Mouse (Mus musculus) left cerebral cortex, postnatal 25 days (tissue): ENCODE data around the gene Rab11fip4. TPM values are rescaled to one million over a fixed set of nuclear protein-coding genes. Genes with fewer than 3 reads are reported as not detected.
"Not testable (repeated sequence)": the region's sequence is repeated elsewhere in the genome, so short reads cannot be mapped to it uniquely, and the experiment has no call there.

Source experiments
- DNase-seq, 2 experiments: peaks; one replicate each; pipeline ENCODE4 v3.0.0; 2022; ENCODE audit warnings: low spot score in 2 of 2, mixed read lengths in 1 of 2
- intact Hi-C: fragments of 180-260 bp; cut with DNase I; formaldehyde crosslinking; loops from one replicate; pipeline ENCODE4 v1.15.1; 2025
- total RNA-seq, 2 experiments: library from RNA; stranded (reverse); gene quantifications; 2 replicates each; pipeline ENCODE4 v1.2.3; 2021

The Rab11fip4 gene
- total RNA-seq, 2 experiments from 2014 or later: 235 to 238 TPM

GRCm38 (mm10) chr11:79673072-79673471 lies 82.1 kb downstream of the Rab11fip4 start:
- peak in 1 of 2 experiments; percentile 78 for DNase-seq
- intact Hi-C loops: no loop called here

DNA sequence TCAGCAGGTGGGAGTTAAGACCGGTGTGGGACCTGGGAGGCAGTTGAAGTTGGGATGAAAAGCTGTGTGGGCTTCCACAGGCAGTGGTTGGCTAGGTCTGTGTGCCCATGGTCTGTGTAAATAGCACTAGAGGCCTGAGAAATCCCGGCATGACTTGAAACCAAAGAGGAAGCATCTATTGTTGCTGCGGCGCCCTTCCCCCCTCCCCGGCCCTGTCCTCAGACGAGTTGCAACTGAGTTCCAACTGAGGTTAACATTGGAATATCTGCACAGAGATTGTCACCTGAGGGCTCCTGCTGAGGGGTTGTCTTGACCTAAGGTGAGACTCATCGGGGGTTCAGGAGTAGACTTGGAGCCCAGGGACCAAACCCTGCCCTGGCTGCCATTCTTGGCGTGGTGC lies 82.7 kb downstream of the Rab11fip4 start:
- intact Hi-C loops: no loop called here
- no peak for DNase-seq

DNA sequence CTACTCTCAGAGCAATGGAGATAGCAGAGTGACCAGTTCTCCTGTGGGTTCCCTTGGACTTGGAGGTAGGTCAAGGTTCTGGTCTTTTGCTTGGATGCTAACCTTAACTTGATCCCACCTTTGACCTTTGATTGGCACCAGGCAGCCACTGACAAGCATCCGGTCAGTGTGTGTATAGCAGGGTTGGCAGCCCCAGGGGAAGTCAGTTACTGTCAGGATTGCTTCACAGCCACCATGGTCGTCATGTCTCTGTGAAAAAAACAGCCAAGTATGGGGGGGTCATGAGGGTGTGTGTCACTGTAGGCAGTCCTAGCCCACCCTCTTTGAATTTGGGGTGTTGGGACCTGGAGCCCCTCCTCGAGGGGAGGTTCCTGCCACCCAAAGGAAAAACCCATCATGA lies 83.2 kb downstream of the Rab11fip4 start:
- no peak for DNase-seq
- intact Hi-C loops: no loop called here

DNA sequence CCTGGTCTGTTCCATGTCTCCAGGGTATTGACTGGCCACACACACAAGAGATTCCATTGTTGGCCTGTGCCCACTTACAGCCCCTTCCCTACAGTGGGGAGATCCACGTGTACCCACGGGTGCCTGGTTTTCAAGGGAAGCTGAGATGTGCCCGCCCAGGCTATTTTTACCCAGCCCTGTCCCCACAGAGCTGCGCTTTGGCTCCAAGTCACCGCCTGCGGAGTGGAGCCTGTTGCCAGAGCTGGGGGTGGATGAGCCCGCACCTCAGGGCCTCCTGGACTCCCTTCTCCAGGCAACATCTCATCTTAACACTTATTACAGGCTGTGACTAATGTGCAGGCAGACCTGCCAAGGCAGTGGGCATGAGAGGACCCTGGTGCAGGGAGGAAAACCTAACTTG lies 83.6 kb downstream of the Rab11fip4 start:
- DNase-seq: peak; percentile 73 to 96
- intact Hi-C loops: no loop called here

GRCm38 (mm10) chr11:79675285-79675684 lies 84.3 kb downstream of the Rab11fip4 start:
- DNase-seq: peak in 1 of 2 experiments; percentile 46
- intact Hi-C loops: no loop called here

DNA sequence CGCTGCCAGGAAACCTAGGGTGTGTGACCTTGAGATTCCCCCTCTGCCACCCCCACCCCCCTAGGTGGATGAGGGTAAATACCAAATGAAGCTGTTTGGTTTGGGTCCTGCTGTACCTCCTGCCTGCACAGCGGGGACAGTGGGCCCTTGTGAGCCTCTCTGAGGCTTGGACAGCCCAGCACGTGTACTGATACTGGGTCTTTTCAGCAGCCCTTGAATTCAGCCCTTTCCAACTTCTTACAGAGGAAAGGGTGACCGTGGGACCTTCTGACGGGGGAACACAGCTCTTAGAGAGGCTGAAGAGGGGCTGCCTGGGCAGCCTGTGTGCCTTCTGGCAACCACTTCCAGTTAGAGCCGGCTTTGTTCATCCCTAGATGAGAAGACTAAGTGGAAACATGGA lies 85.0 kb downstream of the Rab11fip4 start:
- intact Hi-C loops: no loop called here
- no peak for DNase-seq

DNA sequence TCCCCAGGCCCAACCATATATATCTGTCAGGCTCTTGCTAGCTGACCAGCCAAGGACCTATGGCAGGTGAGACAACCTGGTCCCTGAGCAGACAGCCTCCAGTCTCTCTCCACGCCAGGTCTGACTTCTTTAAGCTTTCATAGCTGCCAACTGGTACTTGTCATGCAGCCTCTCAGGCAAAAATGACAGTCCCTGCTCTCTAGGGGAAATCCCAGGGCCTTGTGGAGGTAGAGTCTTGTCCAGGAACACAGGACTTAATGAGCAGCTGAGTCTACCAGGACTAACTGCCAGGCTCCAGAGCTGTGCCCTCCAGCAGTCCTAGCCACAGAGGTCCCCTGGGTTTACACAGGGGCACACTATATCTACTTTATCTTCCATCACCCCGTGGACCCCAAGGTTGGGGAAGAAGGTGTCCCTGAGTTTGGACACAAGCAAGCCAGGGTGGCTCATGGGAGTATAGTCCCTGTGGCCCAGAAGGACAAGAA lies 85.5 kb downstream of the Rab11fip4 start:
- intact Hi-C loops: no loop called here
- DNase-seq: no peak

GRCm38 (mm10) chr11:79677402-79677801 lies 86.4 kb downstream of the Rab11fip4 start:
- intact Hi-C loops: no loop called here
- peak in 1 of 2 experiments; percentile 78 for DNase-seq

- intact Hi-C loops: no loop called here
- DNase-seq: peak in 1 of 2 experiments; percentile 75
These were observed 87.5 kb downstream of the Rab11fip4 start for GRCm38 (mm10) chr11:79678363-79679153.

GRCm38 (mm10) chr11:79679929-79680328 lies 88.9 kb downstream of the Rab11fip4 start:
- intact Hi-C loops: no loop called here
- no peak for DNase-seq

- intact Hi-C loops: no loop called here
- DNase-seq: no peak
These were observed 89.5 kb downstream of the Rab11fip4 start for GRCm38 (mm10) chr11:79680559-79680958.

GRCm38 (mm10) chr11:79681182-79681581 lies 90.2 kb downstream of the Rab11fip4 start:
- DNase-seq: no peak
- intact Hi-C loops: no loop called here

GRCm38 (mm10) chr11:79681798-79682197 lies 90.8 kb downstream of the Rab11fip4 start:
- DNase-seq: no peak

GRCm38 (mm10) chr11:79685109-79685508 lies 94.1 kb downstream of the Rab11fip4 start:
- intact Hi-C loops: no loop called here
- DNase-seq: no peak

More at GRCm38 (mm10) chr11:79681798-79682197, 90.8 kb downstream of the Rab11fip4 start:
- intact Hi-C loops: no loop called here

DNA sequence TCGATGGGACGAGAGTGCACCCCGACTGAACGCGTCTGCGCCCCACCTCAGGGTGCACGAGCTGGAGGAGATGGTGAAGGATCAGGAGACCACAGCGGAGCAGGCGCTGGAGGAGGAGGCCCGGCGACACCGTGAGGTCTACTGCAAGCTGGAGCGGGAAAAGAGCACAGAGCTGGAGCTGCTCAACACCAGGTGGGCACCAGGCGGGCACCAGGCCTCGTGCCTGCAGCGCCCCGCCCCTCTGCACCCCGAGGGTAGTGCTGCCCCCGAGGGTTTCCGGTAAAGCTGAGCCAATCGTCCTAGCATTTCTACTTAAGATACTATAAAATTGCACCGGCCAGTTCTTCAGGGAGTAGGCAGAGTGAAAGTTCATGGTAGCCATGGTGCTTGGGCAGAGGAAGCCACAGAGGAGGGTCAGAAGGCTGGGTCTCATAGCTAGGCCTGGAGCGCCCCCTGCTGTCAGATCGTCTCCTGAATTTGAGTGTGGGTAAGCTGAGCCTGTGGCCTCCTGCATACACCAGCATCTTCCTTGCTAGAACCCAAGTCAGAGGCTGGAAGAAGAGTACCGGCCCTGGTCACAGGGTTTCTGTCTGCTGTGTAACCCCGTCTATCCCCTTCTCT lies 95.6 kb downstream of the Rab11fip4 start:
- peak; percentile 88 to 91 for DNase-seq
- intact Hi-C loops: loop anchor here (1.0 to 2.0 kb wide), 2 partner anchors 61 to 100 kb away; no protein-coding TSS in a partner anchor

DNA sequence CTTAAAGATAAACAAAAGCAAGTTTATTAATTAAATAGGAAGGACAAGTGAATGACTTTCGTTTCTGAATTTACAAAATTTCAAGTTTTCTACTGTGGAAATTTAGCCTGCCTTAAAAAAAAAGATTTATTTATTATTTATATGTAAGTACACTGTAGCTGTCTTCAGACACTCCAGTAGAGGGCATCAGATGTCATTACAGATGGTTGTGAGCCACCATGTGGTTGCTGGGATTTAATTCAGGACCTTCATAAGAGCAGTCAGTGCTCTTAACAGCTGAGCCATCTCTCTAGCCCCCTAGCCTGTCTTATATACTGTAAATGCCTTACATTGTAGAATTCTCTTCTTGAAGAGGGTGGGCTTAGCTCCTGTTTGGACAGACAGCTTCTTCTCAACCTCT lies 98.9 kb downstream of the Rab11fip4 start:
- intact Hi-C loops: no loop called here
- DNase-seq: no peak

DNA sequence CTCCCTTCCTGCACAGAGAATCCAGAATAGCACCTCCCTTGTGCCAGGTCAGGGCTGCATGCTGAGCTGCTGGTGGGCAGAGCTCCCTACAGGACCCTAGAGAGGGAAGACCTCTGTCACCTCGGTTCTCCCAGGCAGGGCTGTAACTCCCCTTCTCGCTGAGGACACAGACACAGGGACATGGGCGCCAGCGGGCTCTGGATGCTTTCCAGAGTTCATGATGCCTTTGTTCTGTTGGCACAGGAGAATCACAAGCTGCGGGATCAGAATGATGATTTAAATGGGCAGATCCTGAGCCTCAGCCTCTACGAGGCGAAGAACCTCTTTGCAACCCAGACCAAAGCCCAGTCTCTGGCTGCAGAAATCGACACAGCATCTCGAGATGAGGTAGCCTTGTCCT lies 100.5 kb downstream of the Rab11fip4 start:
- no peak for DNase-seq
- intact Hi-C loops: no loop called here

DNA sequence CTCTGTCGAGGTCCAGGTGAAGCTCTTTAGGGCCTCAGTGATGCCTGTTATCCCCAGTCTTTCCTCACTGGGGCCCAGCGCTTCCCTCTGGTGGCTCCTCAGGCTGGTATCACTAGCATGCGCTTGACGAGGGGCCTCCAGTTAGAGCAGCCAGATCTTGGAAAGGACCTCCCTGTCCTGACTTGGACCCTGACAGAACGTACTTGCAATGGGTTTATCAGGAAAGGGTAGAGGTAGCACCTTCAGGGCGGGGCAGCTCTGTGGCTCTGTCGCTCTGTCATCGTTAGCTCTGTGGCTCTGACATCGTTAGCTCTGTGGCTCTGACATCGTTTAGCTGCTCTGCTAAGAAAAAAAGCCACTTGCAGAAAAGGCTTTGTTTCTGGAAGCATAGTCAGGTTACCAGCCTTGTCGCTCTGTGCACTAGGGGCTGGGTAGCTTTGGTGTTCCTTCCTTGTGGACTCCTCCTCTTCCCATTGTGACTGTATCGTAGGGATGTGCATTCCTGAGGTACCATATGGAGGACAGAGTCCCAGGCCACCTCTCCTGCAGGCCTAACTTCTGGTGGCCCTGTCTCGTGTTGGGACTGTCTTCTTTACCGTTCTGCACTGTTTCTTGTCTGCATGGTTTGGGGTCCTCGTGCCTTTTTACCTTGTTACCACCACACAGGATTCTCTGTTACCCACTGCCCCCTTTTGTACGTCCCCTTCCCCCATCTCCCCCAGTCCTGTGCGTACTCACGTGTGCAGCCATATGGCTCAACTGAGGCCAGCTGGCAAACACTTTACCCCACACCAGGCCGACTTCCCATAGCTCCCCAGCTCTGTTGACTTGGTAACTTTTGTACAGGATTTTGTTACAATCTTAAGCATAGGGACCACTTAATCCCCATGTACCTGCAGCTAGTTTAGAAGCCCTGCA lies 105.6 kb downstream of the Rab11fip4 start:
- DNase-seq: no peak
- intact Hi-C loops: no loop called here

- intact Hi-C loops: no loop called here
- no peak for DNase-seq
These were observed 107.1 kb downstream of the Rab11fip4 start for GRCm38 (mm10) chr11:79698071-79698470.

DNA sequence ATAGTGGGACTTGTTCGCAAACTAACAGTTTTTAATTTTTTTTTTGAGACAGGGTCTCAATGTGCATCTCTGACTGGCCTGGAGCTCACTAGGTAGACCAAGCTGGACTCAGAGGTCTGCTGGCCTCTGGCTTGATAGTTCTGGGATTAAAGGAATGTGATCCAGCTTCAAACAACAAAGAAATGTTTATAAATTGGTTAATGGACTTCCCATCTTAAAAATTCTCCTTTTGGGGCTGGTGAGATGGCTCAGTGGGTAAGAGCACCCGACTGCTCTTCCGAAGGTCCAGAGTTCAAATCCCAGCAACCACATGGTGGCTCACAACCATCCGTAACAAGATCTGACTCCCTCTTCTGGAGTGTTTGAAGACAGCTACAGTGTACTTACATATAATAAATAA lies 107.5 kb downstream of the Rab11fip4 start:
- DNase-seq, intact Hi-C loops: not testable (repeated sequence)
